Mouse (Mus musculus) lung, embryonic 15.5 days (tissue): ENCODE measurements around the gene Lgals4. TPM values are rescaled to one million over a fixed set of nuclear protein-coding genes. Genes with fewer than 3 reads are reported as not detected.

Source experiments
- ATAC-seq: fragments of 200-750 bp; cut with Nextera tagmentation; 2 replicates; pipeline ENCODE4 v1.8.0; 2017; ENCODE audit warnings: moderate number of reproducible peaks, borderline replicate concordance; ENCODE audit not compliant: low FRiP score, low TSS enrichment; ENCODE audit errors: extremely low read depth
- H3K27ac ChIP-seq: fragments of 300-500 bp; sonication (generic); 2 replicates; pipeline ENCODE4 v1.5.1; 2015; ENCODE audit warnings: moderate library complexity, mild to moderate bottlenecking, inconsistent platforms
- H3K27me3 ChIP-seq: fragments of 300-500 bp; sonication (generic); 2 replicates; pipeline ENCODE4 v1.6.1; 2015; ENCODE audit warnings: inconsistent platforms
- H3K36me3 ChIP-seq: fragments of 300-500 bp; sonication (generic); 2 replicates; pipeline ENCODE4 v1.6.1; 2015; ENCODE audit warnings: inconsistent platforms
- H3K4me1 ChIP-seq: fragments of 300-500 bp; sonication (generic); 2 replicates; pipeline ENCODE4 v1.6.1; 2015; ENCODE audit warnings: inconsistent platforms
- H3K4me2 ChIP-seq: fragments of 300-500 bp; sonication (generic); 2 replicates; pipeline ENCODE4 v1.6.1; 2015; ENCODE audit warnings: inconsistent platforms, mild to moderate bottlenecking, moderate library complexity
- H3K4me3 ChIP-seq: fragments of 300-500 bp; sonication (generic); 2 replicates; pipeline ENCODE4 v1.5.1; 2015; ENCODE audit warnings: mild to moderate bottlenecking, inconsistent platforms
- H3K9ac ChIP-seq: fragments of 300-500 bp; sonication (generic); 2 replicates; pipeline ENCODE4 v1.6.1; 2015; ENCODE audit warnings: inconsistent platforms
- H3K9me3 ChIP-seq: fragments of 300-500 bp; sonication (generic); 2 replicates; pipeline ENCODE4 v1.6.1; 2016; ENCODE audit warnings: inconsistent platforms
- WGBS: fragments of 180-500 bp; shearing (Covaris S2); methylation state at CpG from one replicate; pipeline ENCODE4 v1.1.7; 2015; 5-methylcytosine and 5-hydroxymethylcytosine counted together
- polyA plus RNA-seq: library from polyadenylated mRNA; unstranded; fragments of >200 nt; fragmentation: Nextera tagmentation; extraction: Ambion mirVana; gene quantifications from 2 replicates; pipeline ENCODE4 v1.2.1, GENCODE M21; 2015

Lgals4 gene
- polyA plus RNA-seq, 1 experiment from 2014 or later = 9.2 TPM

GRCm38 (mm10) chr7:28825686-28826401 lies 7.8 kb upstream of the Lgals4 start:
- peaks cover 43% of the 10 kb centered on the region for H3K4me1 ChIP-seq
- H3K4me3 ChIP-seq = peak overlapping the region; percentile 46
- H3K9ac ChIP-seq = peak overlapping the region; percentile 52
- WGBS = 39% methylated on average over 11 of the region's 11 CpGs
- no peaks in the 10 kb centered on the region for H3K27me3 ChIP-seq
- ATAC-seq = 0 out of 2 replicates have a peak, but pooled peaks have one; percentile 13
- H3K27ac ChIP-seq = peak overlapping the region; percentile 93
- no peaks in the 10 kb centered on the region for H3K9me3 ChIP-seq
- peak overlapping the region; percentile 54 for H3K4me2 ChIP-seq
- peaks cover 39% of the 10 kb centered on the region for H3K36me3 ChIP-seq

DNA sequence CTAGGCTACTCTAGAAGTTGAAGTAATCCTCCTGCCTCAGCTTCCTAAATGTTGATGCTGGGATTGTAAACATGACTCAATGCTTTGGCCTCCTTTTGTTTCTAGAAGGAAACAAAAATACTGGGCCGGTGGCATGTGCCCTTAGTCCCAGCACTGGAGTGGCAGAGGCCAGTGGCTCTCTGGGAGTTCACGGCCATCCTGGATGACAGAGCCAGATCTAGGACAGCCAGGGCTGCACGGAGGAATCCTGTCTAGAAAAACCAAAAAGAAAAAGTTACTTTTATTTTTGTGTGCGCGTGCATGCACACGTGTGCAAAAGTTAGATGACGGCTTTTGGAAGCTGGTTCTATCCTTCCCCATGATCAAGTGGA lies 7.3 kb upstream of the Lgals4 start:
- Histone ChIP-seq H3K4me2 (no peak overlapping the region), H3K27ac (peak overlapping the region; percentile 93; the same call in 1 of the 2 replicates), H3K9me3 (no peaks in the 10 kb centered on the region), H3K4me3 (no peak overlapping the region; the same call in 1 of the 2 replicates), H3K36me3 (peaks cover 36% of the 10 kb centered on the region), H3K27me3 (no peaks in the 10 kb centered on the region), H3K9ac (peak overlapping the region; percentile 52; the same call in 1 of the 2 replicates), H3K4me1 (peaks cover 38% of the 10 kb centered on the region)
- 92% methylated on average over 7 of the region's 7 CpGs for WGBS
- no peak for ATAC-seq

DNA sequence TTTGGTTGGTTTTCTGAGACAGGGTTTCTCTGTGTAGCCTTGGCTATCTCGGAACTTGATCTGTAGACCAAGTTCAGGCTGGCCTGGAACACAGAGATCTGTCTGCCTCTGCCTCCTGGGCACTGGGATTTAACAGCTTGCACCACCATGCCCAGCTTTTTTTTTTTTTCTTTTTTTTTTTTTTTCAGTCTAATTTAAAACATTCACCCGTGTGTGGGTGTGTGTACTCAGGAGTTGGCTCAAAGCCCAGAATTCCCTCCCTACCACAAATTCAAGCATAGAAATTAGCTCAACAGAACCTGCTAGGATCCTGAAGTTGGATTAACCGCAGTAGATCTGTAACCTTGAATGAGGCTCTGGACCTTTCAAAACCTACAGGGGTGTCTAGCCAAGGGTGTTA lies 6.3 kb upstream of the Lgals4 start:
- Histone ChIP-seq H3K27me3 (no peaks in the 10 kb centered on the region), H3K9me3 (no peaks in the 10 kb centered on the region), H3K4me1 (peaks cover 35% of the 10 kb centered on the region), H3K4me2 (no peak overlapping the region), H3K9ac (no peak overlapping the region), H3K36me3 (peaks cover 34% of the 10 kb centered on the region), H3K27ac (no peak overlapping the region), H3K4me3 (no peak overlapping the region)
- 41% methylated on average over 3 of the region's 3 CpGs for WGBS
- ATAC-seq = no peak

- Histone ChIP-seq H3K27ac (no peak overlapping the region), H3K36me3 (peaks cover 24% of the 10 kb centered on the region), H3K9ac (no peak overlapping the region), H3K4me3 (no peak overlapping the region), H3K4me2 (no peak overlapping the region), H3K4me1 (peaks cover 20% of the 10 kb centered on the region), H3K27me3 (no peaks in the 10 kb centered on the region; the same call in 1 of the 2 replicates), H3K9me3 (no peaks in the 10 kb centered on the region)
- ATAC-seq = no peak
- WGBS = 93% methylated on average over 8 of the region's 8 CpGs
These were observed 3.8 kb upstream of the Lgals4 start for GRCm38 (mm10) chr7:28829821-28830220.

- H3K36me3 ChIP-seq = peaks cover 24% of the 10 kb centered on the region
- WGBS = 62% methylated on average over 5 of the region's 5 CpGs
- H3K9ac ChIP-seq = no peak overlapping the region
- H3K27me3 ChIP-seq = no peaks in the 10 kb centered on the region; the same call in 1 of the 2 replicates
- no peaks in the 10 kb centered on the region for H3K9me3 ChIP-seq
- peaks cover 15% of the 10 kb centered on the region for H3K4me1 ChIP-seq
- ATAC-seq = no peak
- no peak overlapping the region for H3K27ac ChIP-seq
- no peak overlapping the region for H3K4me3 ChIP-seq
- H3K4me2 ChIP-seq = no peak overlapping the region
These were observed 2.7 kb upstream of the Lgals4 start for GRCm38 (mm10) chr7:28830981-28831380.

GRCm38 (mm10) chr7:28831411-28832125 lies 2.1 kb upstream of the Lgals4 start:
- WGBS = 80% methylated on average over 17 of the region's 17 CpGs
- peaks cover 10% of the 10 kb centered on the region for H3K4me1 ChIP-seq

DNA sequence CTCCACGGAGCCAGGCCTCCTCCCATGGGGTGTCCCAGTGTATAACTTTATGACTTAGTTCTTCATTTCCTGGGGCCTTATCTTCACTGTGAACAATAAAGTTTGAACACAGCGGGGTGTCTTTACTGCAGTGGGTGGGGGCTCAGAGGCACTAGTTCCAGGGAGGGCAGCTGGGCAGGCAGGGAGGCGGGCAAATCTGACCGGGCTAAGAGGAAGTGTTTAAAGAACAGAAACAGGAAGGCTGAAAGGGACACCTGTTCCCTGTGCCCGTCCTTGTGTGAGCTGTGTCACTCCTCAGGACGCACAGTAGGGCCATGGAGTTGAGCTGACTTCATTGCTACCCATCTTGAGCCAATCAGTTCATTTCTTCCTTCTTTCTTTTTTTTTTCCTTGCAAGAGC lies 1.5 kb upstream of the Lgals4 start:
- Histone ChIP-seq H3K9ac (no peak overlapping the region), H3K27me3 (no peaks in the 10 kb centered on the region; the same call in 1 of the 2 replicates), H3K4me3 (no peak overlapping the region), H3K36me3 (peaks cover 24% of the 10 kb centered on the region), H3K9me3 (no peaks in the 10 kb centered on the region), H3K4me2 (no peak overlapping the region), H3K4me1 (peaks cover 10% of the 10 kb centered on the region), H3K27ac (no peak overlapping the region)
- 59% methylated on average over 6 of the region's 6 CpGs for WGBS
- ATAC-seq = no peak

More at GRCm38 (mm10) chr7:28831411-28832125, 2.1 kb upstream of the Lgals4 start:
- Histone ChIP-seq H3K9me3 (no peaks in the 10 kb centered on the region), H3K4me3 (no peak overlapping the region), H3K36me3 (peaks cover 24% of the 10 kb centered on the region), H3K9ac (no peak overlapping the region), H3K27me3 (no peaks in the 10 kb centered on the region; the same call in 1 of the 2 replicates), H3K4me2 (no peak overlapping the region), H3K27ac (no peak overlapping the region)
- ATAC-seq = no peak

DNA sequence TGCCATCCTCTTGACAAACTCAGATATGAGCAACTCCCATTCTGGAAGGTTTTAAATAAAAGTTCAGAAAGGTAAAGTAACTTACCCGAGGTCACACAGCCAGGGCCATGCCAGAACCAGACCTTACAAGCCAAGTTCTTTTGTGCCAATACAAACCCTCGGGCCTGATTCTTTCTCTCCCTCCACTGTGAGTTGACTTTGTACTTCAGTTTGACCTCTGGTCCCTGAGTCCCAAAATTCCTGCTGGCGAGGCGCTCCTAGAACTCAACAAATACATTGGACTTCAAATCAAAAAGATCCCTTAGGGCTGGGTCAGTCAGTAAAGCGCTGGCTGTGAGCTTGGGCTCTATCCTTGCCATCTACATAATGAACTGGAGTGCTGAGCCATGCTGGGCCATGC lies 3.3 kb downstream of the Lgals4 start:
- 0 out of 2 replicates have a peak, but pooled peaks cover 2% of the 10 kb centered on the region for H3K36me3 ChIP-seq
- H3K27me3 ChIP-seq = no peaks in the 10 kb centered on the region; the same call in 1 of the 2 replicates
- WGBS = 66% methylated on average over 5 of the region's 5 CpGs
- H3K27ac ChIP-seq = no peak overlapping the region
- H3K4me2 ChIP-seq = no peak overlapping the region
- no peak for ATAC-seq
- H3K9me3 ChIP-seq = no peaks in the 10 kb centered on the region
- no peaks in the 10 kb centered on the region for H3K4me1 ChIP-seq
- no peak overlapping the region for H3K9ac ChIP-seq
- H3K4me3 ChIP-seq = no peak overlapping the region

DNA sequence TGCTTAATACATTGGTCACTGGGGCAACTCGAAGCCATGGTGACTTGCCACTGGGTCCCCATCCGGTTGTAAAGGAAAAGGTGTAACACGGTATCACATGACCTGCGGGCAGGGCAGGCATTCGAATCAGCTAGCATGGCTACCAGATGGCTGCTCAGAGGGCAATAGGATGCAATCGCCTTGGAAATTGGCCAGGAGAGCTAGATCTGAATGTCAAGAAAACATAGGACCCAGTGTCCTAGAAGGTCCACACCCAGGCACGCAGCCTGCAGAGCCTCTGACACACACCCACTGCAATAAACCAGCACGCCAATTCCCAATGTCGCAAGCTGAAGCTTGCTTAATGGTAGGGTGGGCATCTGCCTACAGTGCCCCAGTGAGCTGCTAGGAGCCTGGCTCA lies 4.7 kb downstream of the Lgals4 start:
- H3K27me3 ChIP-seq = no peaks in the 10 kb centered on the region; the same call in 1 of the 2 replicates
- no peaks in the 10 kb centered on the region for H3K36me3 ChIP-seq
- H3K4me3 ChIP-seq = no peak overlapping the region
- ATAC-seq = no peak
- 77% methylated on average over 9 of the region's 9 CpGs for WGBS
- H3K9ac ChIP-seq = no peak overlapping the region
- no peak overlapping the region for H3K4me2 ChIP-seq
- H3K27ac ChIP-seq = no peak overlapping the region
- H3K9me3 ChIP-seq = no peaks in the 10 kb centered on the region
- no peaks in the 10 kb centered on the region for H3K4me1 ChIP-seq

GRCm38 (mm10) chr7:28847273-28847672 lies 13.6 kb downstream of the Lgals4 start:
- Histone ChIP-seq H3K9ac (no peak overlapping the region), H3K27ac (no peak overlapping the region), H3K27me3 (no peaks in the 10 kb centered on the region), H3K9me3 (no peaks in the 10 kb centered on the region), H3K4me3 (no peak overlapping the region), H3K36me3 (no peaks in the 10 kb centered on the region), H3K4me1 (no peaks in the 10 kb centered on the region), H3K4me2 (no peak overlapping the region)
- ATAC-seq = peak; percentile 70; the same call in 1 of the 2 replicates
- 38% methylated on average over 1 of the region's 1 CpGs for WGBS

GRCm38 (mm10) chr7:28849700-28850236 lies 16.1 kb downstream of the Lgals4 start:
- Histone ChIP-seq H3K27ac (no peak overlapping the region), H3K4me3 (no peak overlapping the region), H3K9ac (no peak overlapping the region), H3K36me3 (no peaks in the 10 kb centered on the region), H3K27me3 (no peaks in the 10 kb centered on the region), H3K9me3 (no peaks in the 10 kb centered on the region), H3K4me1 (no peaks in the 10 kb centered on the region), H3K4me2 (no peak overlapping the region)
- no peak for ATAC-seq
- 33% methylated on average over 1 of the region's 1 CpGs for WGBS

DNA sequence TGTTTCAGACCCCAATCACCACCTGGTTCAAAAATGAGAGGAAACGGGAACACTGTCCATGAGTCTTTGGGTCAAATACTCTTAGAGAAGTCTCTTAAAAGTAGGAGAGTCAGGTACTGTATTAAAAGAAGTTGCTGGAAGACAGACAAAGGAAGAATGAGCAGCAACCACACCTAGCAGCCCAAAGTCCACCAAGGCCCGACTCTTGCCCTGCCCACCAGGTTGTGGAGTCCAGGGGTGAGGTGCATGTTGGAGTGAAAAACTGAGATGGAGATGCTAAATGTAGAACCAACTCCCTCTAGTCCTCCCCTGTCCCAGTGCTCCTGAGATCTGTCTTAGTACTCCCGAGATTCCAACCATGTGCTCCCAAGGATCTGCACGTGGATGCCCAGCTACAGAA lies 17.0 kb downstream of the Lgals4 start:
- no peaks in the 10 kb centered on the region for H3K27me3 ChIP-seq
- H3K4me2 ChIP-seq = no peak overlapping the region
- H3K36me3 ChIP-seq = no peaks in the 10 kb centered on the region
- H3K9ac ChIP-seq = no peak overlapping the region
- H3K4me1 ChIP-seq = no peaks in the 10 kb centered on the region
- H3K9me3 ChIP-seq = no peaks in the 10 kb centered on the region
- H3K4me3 ChIP-seq = no peak overlapping the region
- H3K27ac ChIP-seq = no peak overlapping the region
- ATAC-seq = no peak
- 79% methylated on average over 4 of the region's 4 CpGs for WGBS
